Mouse (Mus musculus): ENCODE measurements at regions not wholly inside any gene's neighbourhood (a gene's known extent, or its start where the extent isn't known, plus 50 kb on each side); places are given as distances from the start of the nearest gene placed in this dataset.

- DNase-seq = no peak
- no peaks in the 10 kb centered on the region for H3K27me3 ChIP-seq (ENCODE audit: control insufficient read depth, insufficient read depth, low read length)
- no peaks in the 10 kb centered on the region for H3K4me1 ChIP-seq (ENCODE audit: control insufficient read depth, insufficient read depth, low read length)
- WGBS = 90% methylated on average over 4 of the region's 4 CpGs
- TF ChIP-seq POLR2A (IDR thresholded peaks at IDR 0.05; ENCODE audit: borderline replicate concordance, insufficient read depth, low read length) (no peak), CTCF (IDR thresholded peaks at IDR 0.05; ENCODE audit: borderline replicate concordance, insufficient read depth, low read depth, low read length) (no peak)
- H3K4me3 ChIP-seq (replicated peaks; ENCODE audit: insufficient read depth, low read depth, low read length) = no peak overlapping the region
- H3K27ac ChIP-seq (ENCODE audit: insufficient read depth, low read length) = no peak overlapping the region
Measured at GRCm38 (mm10) chr19:14853416-14853815, 255.6 kb upstream of the Tle4 start.

GRCm38 (mm10) chr19:14849561-14849960 is 251.7 kb upstream of the Tle4 start:
- Histone ChIP-seq H3K27me3 (ENCODE audit: control insufficient read depth, insufficient read depth, low read length) (no peaks in the 10 kb centered on the region), H3K27ac (ENCODE audit: insufficient read depth, low read length) (no peak overlapping the region), H3K4me3 (replicated peaks; ENCODE audit: insufficient read depth, low read depth, low read length) (no peak overlapping the region), H3K4me1 (ENCODE audit: control insufficient read depth, insufficient read depth, low read length) (no peaks in the 10 kb centered on the region)
- TF ChIP-seq POLR2A (IDR thresholded peaks at IDR 0.05; ENCODE audit: borderline replicate concordance, insufficient read depth, low read length) = no peak
- TF ChIP-seq CTCF (IDR thresholded peaks at IDR 0.05; ENCODE audit: borderline replicate concordance, insufficient read depth, low read depth, low read length) = no peak
- DNase-seq = no peak
- WGBS = 71% methylated on average over 1 of the region's 1 CpGs

- 58% methylated on average over 4 of the region's 4 CpGs for WGBS
- TF ChIP-seq POLR2A (IDR thresholded peaks at IDR 0.05; ENCODE audit: borderline replicate concordance, insufficient read depth, low read length) (no peak), CTCF (IDR thresholded peaks at IDR 0.05; ENCODE audit: borderline replicate concordance, insufficient read depth, low read depth, low read length) (no peak)
- Histone ChIP-seq H3K4me1 (ENCODE audit: control insufficient read depth, insufficient read depth, low read length) (no peaks in the 10 kb centered on the region), H3K4me3 (replicated peaks; ENCODE audit: insufficient read depth, low read depth, low read length) (no peak overlapping the region), H3K27me3 (ENCODE audit: control insufficient read depth, insufficient read depth, low read length) (no peaks in the 10 kb centered on the region), H3K27ac (ENCODE audit: insufficient read depth, low read length) (no peak overlapping the region)
- no peak for DNase-seq
Measured at GRCm38 (mm10) chr19:14847120-14847519, 249.3 kb upstream of the Tle4 start.

- 69% methylated on average over 8 of the region's 8 CpGs for WGBS
- Histone ChIP-seq H3K4me1 (ENCODE audit: control insufficient read depth, insufficient read depth, low read length) (no peaks in the 10 kb centered on the region), H3K27me3 (ENCODE audit: control insufficient read depth, insufficient read depth, low read length) (no peaks in the 10 kb centered on the region), H3K27ac (ENCODE audit: insufficient read depth, low read length) (no peak overlapping the region), H3K4me3 (replicated peaks; ENCODE audit: insufficient read depth, low read depth, low read length) (no peak overlapping the region)
- TF ChIP-seq POLR2A (IDR thresholded peaks at IDR 0.05; ENCODE audit: borderline replicate concordance, insufficient read depth, low read length) = no peak
- no peak for TF ChIP-seq CTCF (IDR thresholded peaks at IDR 0.05; ENCODE audit: borderline replicate concordance, insufficient read depth, low read depth, low read length)
- no peak for DNase-seq
Measured at GRCm38 (mm10) chr19:14835629-14836028, 237.8 kb upstream of the Tle4 start.

GRCm38 (mm10) chr19:14816354-14816753 is 218.5 kb upstream of the Tle4 start:
- WGBS = 90% methylated on average over 3 of the region's 3 CpGs
- no peak for DNase-seq
- Histone ChIP-seq H3K27me3 (ENCODE audit: control insufficient read depth, insufficient read depth, low read length) (no peaks in the 10 kb centered on the region), H3K4me1 (ENCODE audit: control insufficient read depth, insufficient read depth, low read length) (no peaks in the 10 kb centered on the region), H3K4me3 (replicated peaks; ENCODE audit: insufficient read depth, low read depth, low read length) (no peak overlapping the region), H3K27ac (ENCODE audit: insufficient read depth, low read length) (no peak overlapping the region)
- TF ChIP-seq CTCF (IDR thresholded peaks at IDR 0.05; ENCODE audit: borderline replicate concordance, insufficient read depth, low read depth, low read length) (no peak), POLR2A (IDR thresholded peaks at IDR 0.05; ENCODE audit: borderline replicate concordance, insufficient read depth, low read length) (no peak)

- no peak for TF ChIP-seq CTCF (IDR thresholded peaks at IDR 0.05; ENCODE audit: borderline replicate concordance, insufficient read depth, low read depth, low read length)
- no peak for TF ChIP-seq POLR2A (IDR thresholded peaks at IDR 0.05; ENCODE audit: borderline replicate concordance, insufficient read depth, low read length)
- Histone ChIP-seq H3K4me1 (ENCODE audit: control insufficient read depth, insufficient read depth, low read length) (no peaks in the 10 kb centered on the region), H3K27me3 (ENCODE audit: control insufficient read depth, insufficient read depth, low read length) (no peaks in the 10 kb centered on the region), H3K4me3 (replicated peaks; ENCODE audit: insufficient read depth, low read depth, low read length) (no peak overlapping the region), H3K27ac (ENCODE audit: insufficient read depth, low read length) (no peak overlapping the region)
- 62% methylated on average over 6 of the region's 6 CpGs for WGBS
- no peak for DNase-seq
Measured at GRCm38 (mm10) chr19:14806787-14807186, 208.9 kb upstream of the Tle4 start.

GRCm38 (mm10) chr19:14802909-14803650 is 205.2 kb upstream of the Tle4 start:
- no peak overlapping the region for H3K27ac ChIP-seq (ENCODE audit: insufficient read depth, low read length)
- DNase-seq = no peak
- no peak overlapping the region for H3K4me3 ChIP-seq (replicated peaks; ENCODE audit: insufficient read depth, low read depth, low read length)
- TF ChIP-seq POLR2A (IDR thresholded peaks at IDR 0.05; ENCODE audit: borderline replicate concordance, insufficient read depth, low read length) = no peak
- no peak for TF ChIP-seq CTCF (IDR thresholded peaks at IDR 0.05; ENCODE audit: borderline replicate concordance, insufficient read depth, low read depth, low read length)
- H3K27me3 ChIP-seq (ENCODE audit: control insufficient read depth, insufficient read depth, low read length) = no peaks in the 10 kb centered on the region
- WGBS = 27% methylated on average over 5 of the region's 5 CpGs
- H3K4me1 ChIP-seq (ENCODE audit: control insufficient read depth, insufficient read depth, low read length) = no peaks in the 10 kb centered on the region

GRCm38 (mm10) chr19:14801669-14802068 is 203.8 kb upstream of the Tle4 start:
- TF ChIP-seq POLR2A (IDR thresholded peaks at IDR 0.05; ENCODE audit: borderline replicate concordance, insufficient read depth, low read length) (no peak), CTCF (IDR thresholded peaks at IDR 0.05; ENCODE audit: borderline replicate concordance, insufficient read depth, low read depth, low read length) (no peak)
- H3K27ac ChIP-seq (ENCODE audit: insufficient read depth, low read length) = no peak overlapping the region
- no peak for DNase-seq
- no peak overlapping the region for H3K4me3 ChIP-seq (replicated peaks; ENCODE audit: insufficient read depth, low read depth, low read length)
- no peaks in the 10 kb centered on the region for H3K4me1 ChIP-seq (ENCODE audit: control insufficient read depth, insufficient read depth, low read length)
- no peaks in the 10 kb centered on the region for H3K27me3 ChIP-seq (ENCODE audit: control insufficient read depth, insufficient read depth, low read length)
- 87% methylated on average over 8 of the region's 8 CpGs for WGBS

Measured in cerebellum, adult 2 months (tissue).